Mouse (Mus musculus) adrenal gland (tissue): ENCODE results near the gene Flot1.

Experiments used
- intact Hi-C: fragments of 180-260 bp; cut with DNase I; formaldehyde crosslinking; loops from one replicate; pipeline ENCODE4 v1.15.1; 2025

The Flot1 gene

GRCm38 (mm10) chr17:35835424-35836140, 12.6 kb downstream of the Flot1 start:
- intact Hi-C loops, result loop anchor here (2.0 to 10.0 kb wide), 2 partner anchors 39 to 139 kb away; partner anchors contain the start of gene Gnl1

GRCm38 (mm10) chr17:35836178-35836965, 13.3 kb downstream of the Flot1 start:
- intact Hi-C loops, result loop anchor here (2.0 to 10.0 kb wide), 2 partner anchors 38 to 138 kb away; partner anchors contain the start of gene Gnl1

- intact Hi-C loops, result loop anchor here (2.0 to 10.0 kb wide), 2 partner anchors 38 to 138 kb away; partner anchors contain the start of gene Gnl1
Observed at GRCm38 (mm10) chr17:35836991-35837422, 14.0 kb downstream of the Flot1 start.

- intact Hi-C loops, result loop anchor here (2.0 to 10.0 kb wide), 2 partner anchors 37 to 137 kb away; partner anchors contain the start of gene Gnl1
Observed at GRCm38 (mm10) chr17:35837487-35837886, 14.5 kb downstream of the Flot1 start.

- intact Hi-C loops, result loop anchor here (10.0 kb wide), 1 partner anchor 137 kb away; the partner anchor contains the start of gene Gnl1
Observed at GRCm38 (mm10) chr17:35838122-35838544, 15.1 kb downstream of the Flot1 start, which contains the start of gene Tubb5. Gene Tubb5, minus strand, starts transcription at chr17:35838306.

- intact Hi-C loops, result loop anchor here (10.0 kb wide), 1 partner anchor 136 kb away; the partner anchor contains the start of gene Gnl1
Observed at GRCm38 (mm10) chr17:35838570-35838969, 15.5 kb downstream of the Flot1 start.

GRCm38 (mm10) chr17:35839002-35839401, 16.0 kb downstream of the Flot1 start:
- intact Hi-C loops, result loop anchor here (10.0 kb wide), 1 partner anchor 136 kb away; the partner anchor contains the start of gene Gnl1

GRCm38 (mm10) chr17:35840561-35840960, 17.5 kb downstream of the Flot1 start:
- intact Hi-C loops, result no loop called here

GRCm38 (mm10) chr17:35841076-35841950, 18.3 kb downstream of the Flot1 start, which contains the start of gene Mdc1:
Gene Mdc1, plus strand, starts transcription at chr17:35841515.
- intact Hi-C loops, result no loop called here

- intact Hi-C loops, result no loop called here
Observed at GRCm38 (mm10) chr17:35842006-35842405, 19.0 kb downstream of the Flot1 start.

- intact Hi-C loops, result no loop called here
Observed at GRCm38 (mm10) chr17:35843514-35843913, 20.5 kb downstream of the Flot1 start.

- intact Hi-C loops, result no loop called here
Observed at GRCm38 (mm10) chr17:35848112-35848511, 25.1 kb downstream of the Flot1 start.

- intact Hi-C loops, result no loop called here
Observed at GRCm38 (mm10) chr17:35850974-35851373, 27.9 kb downstream of the Flot1 start.

- intact Hi-C loops, result no loop called here
Observed at GRCm38 (mm10) chr17:35859371-35859770, 36.3 kb downstream of the Flot1 start.

- intact Hi-C loops, result no loop called here
Observed at GRCm38 (mm10) chr17:35859835-35860234, 36.8 kb downstream of the Flot1 start.

GRCm38 (mm10) chr17:35860831-35861197, 37.8 kb downstream of the Flot1 start:
- intact Hi-C loops, result no loop called here

GRCm38 (mm10) chr17:35861198-35861857, 38.3 kb downstream of the Flot1 start, which contains the start of gene Nrm:
Gene Nrm, plus strand, starts transcription at chr17:35861318.
- intact Hi-C loops, result no loop called here

- intact Hi-C loops, result no loop called here
Observed at GRCm38 (mm10) chr17:35864832-35865353, 41.9 kb downstream of the Flot1 start.

- intact Hi-C loops, result no loop called here
Observed at GRCm38 (mm10) chr17:35865481-35866280, 42.7 kb downstream of the Flot1 start, which contains the start of gene Ppp1r18. Gene Ppp1r18, plus strand, starts transcription at chr17:35865593.
